Mouse (Mus musculus): ENCODE data around the gene Hspa4. TPM values are rescaled to one million over a fixed set of nuclear protein-coding genes. Genes with fewer than 3 reads are reported as not detected.

The Hspa4 gene
- total RNA-seq (2012; rRNA removed): 184 and 238 TPM in 2 replicates
- 363 and 438 TPM in 2 replicates for total RNA-seq (2014; rRNA removed)
- polyA plus RNA-seq (2012; ENCODE audit: insufficient read length, low read depth): 529 and 585 TPM in 2 replicates

GRCm38 (mm10) chr11:53300330-53301166 lies at the start of gene Hspa4:
Gene Hspa4, minus strand, starts transcription at chr11:53300457.
- in situ Hi-C loops (cut with MboI; ENCODE audit: low pct_ligation_motif_present, low pct_unique_long_range_greater_than_20kb, low sequenced_read_pairs): no loop called here
- H3K27ac ChIP-seq (ENCODE audit: insufficient read depth, low read depth): peak within 1 kb of the TSS; percentile 94
- no peak; the same call in 1 of the 2 replicates for TF ChIP-seq CHD1 (IDR thresholded peaks at IDR 0.05; ENCODE audit: low read depth, low read length)
- no peak for TF ChIP-seq MEF2A (IDR thresholded peaks at IDR 0.05; ENCODE audit: borderline replicate concordance, low read depth, low read length)
- peak; percentile 96 for TF ChIP-seq ELF1 (IDR thresholded peaks at IDR 0.05; ENCODE audit: low read depth, low read length)
- no peak for TF ChIP-seq JUND (conservative IDR thresholded peaks at IDR 0.05; ENCODE audit: low read depth, low read length)
- TF ChIP-seq UBTF (IDR thresholded peaks at IDR 0.05; ENCODE audit: low read depth, low read length): no peak; the same call in 1 of the 2 replicates
- TF ChIP-seq MAZ (IDR thresholded peaks at IDR 0.05; ENCODE audit: low read depth, low read length): 0 out of 2 replicates have a peak, but pooled peaks have one; percentile 82
- TF ChIP-seq TBP (conservative IDR thresholded peaks at IDR 0.05; ENCODE audit: low read depth, low read length): peak; percentile 87
- TF ChIP-seq E2F4 (IDR thresholded peaks at IDR 0.05; ENCODE audit: insufficient replicate concordance, low read depth, low read length): peak; percentile 70; the same call in 1 of the 2 replicates
- no peak for TF ChIP-seq CTCF (conservative IDR thresholded peaks at IDR 0.05 in 1 of 2, IDR thresholded peaks at IDR 0.05 in 1 of 2; ENCODE audit: low read depth in 2 of 2, low read length in 2 of 2)
- no peak for TF ChIP-seq RAD21 (IDR thresholded peaks at IDR 0.05; ENCODE audit: low read depth, low read length)
- TF ChIP-seq IRF4 (IDR thresholded peaks at IDR 0.05; ENCODE audit: low read depth, low read length): peak; percentile 55; the same call in 1 of the 2 replicates
- 0 out of 2 replicates have a peak, but pooled peaks have one; percentile 11 for TF ChIP-seq EP300 (IDR thresholded peaks at IDR 0.05; ENCODE audit: low read length)
- TF ChIP-seq ZMIZ1 (IDR thresholded peaks at IDR 0.05; ENCODE audit: low read depth, low read length): peak; percentile 97
- no peak; the same call in 1 of the 2 replicates for TF ChIP-seq BHLHE40 (IDR thresholded peaks at IDR 0.05; ENCODE audit: low read depth, low read length)
- no peak; the same call in 1 of the 2 replicates for TF ChIP-seq GABPA (IDR thresholded peaks at IDR 0.05; ENCODE audit: insufficient replicate concordance, low read depth, low read length)
- TF ChIP-seq TCF12 (IDR thresholded peaks at IDR 0.05; ENCODE audit: low read depth, low read length): peak; percentile 93
- no peak for TF ChIP-seq PAX5 (IDR thresholded peaks at IDR 0.05; ENCODE audit: low read length)
- TF ChIP-seq USF2 (conservative IDR thresholded peaks at IDR 0.05; ENCODE audit: low read depth, low read length): no peak
- TF ChIP-seq ZKSCAN1 (IDR thresholded peaks at IDR 0.05; ENCODE audit: borderline replicate concordance, low read depth, low read length): no peak
- peak; percentile 96 for TF ChIP-seq NRF1 (IDR thresholded peaks at IDR 0.05; ENCODE audit: low read depth, low read length)
- peak; percentile 98 for TF ChIP-seq ZNF384 (IDR thresholded peaks at IDR 0.05; ENCODE audit: low read depth, low read length)
- peak; percentile 80 for TF ChIP-seq NELFE (IDR thresholded peaks at IDR 0.05; ENCODE audit: low read depth, low read length)
- no peak for TF ChIP-seq JUN (IDR thresholded peaks at IDR 0.05; ENCODE audit: insufficient read depth, low read depth, low read length)
- peak; percentile 79; the same call in 1 of the 2 replicates for TF ChIP-seq KAT2A (IDR thresholded peaks at IDR 0.05; ENCODE audit: insufficient replicate concordance, low read length)
- peak; percentile 100 for TF ChIP-seq CHD2 (IDR thresholded peaks at IDR 0.05; ENCODE audit: low read length)
- no peak; the same call in 1 of the 2 replicates for TF ChIP-seq MAX (IDR thresholded peaks at IDR 0.05; ENCODE audit: low read length)
- TF ChIP-seq POLR2A (IDR thresholded peaks at IDR 0.05; ENCODE audit: low read depth, low read length): peak; percentile 93
- no peak for TF ChIP-seq ZC3H11A (IDR thresholded peaks at IDR 0.05; ENCODE audit: low read depth, low read length)
- TF ChIP-seq MXI1 (IDR thresholded peaks at IDR 0.05; ENCODE audit: low read depth, low read length): no peak
- TF ChIP-seq USF1 (IDR thresholded peaks at IDR 0.05; ENCODE audit: low read depth, low read length): no peak; the same call in 1 of the 2 replicates
- 0 out of 2 replicates have a peak, but pooled peaks have one; percentile 14 for TF ChIP-seq MAFK (IDR thresholded peaks at IDR 0.05; ENCODE audit: insufficient replicate concordance, low read length)
- peak; percentile 90 for TF ChIP-seq HCFC1 (IDR thresholded peaks at IDR 0.05; ENCODE audit: low read depth, low read length)
- TF ChIP-seq POLR2AphosphoS2 (IDR thresholded peaks at IDR 0.05; ENCODE audit: low read depth, low read length): no peak; the same call in none of the 2 replicates
- peak; percentile 92 for TF ChIP-seq MYC (IDR thresholded peaks at IDR 0.05; ENCODE audit: low read depth, low read length)
- TF ChIP-seq SMC3 (IDR thresholded peaks at IDR 0.05; ENCODE audit: low read depth, low read length): no peak
- TF ChIP-seq RCOR1 (conservative IDR thresholded peaks at IDR 0.05; ENCODE audit: low read depth, low read length): no peak
- no peak; the same call in 1 of the 2 replicates for TF ChIP-seq SIN3A (IDR thresholded peaks at IDR 0.05; ENCODE audit: low read length)

More at GRCm38 (mm10) chr11:53300330-53301166, at the start of gene Hspa4:
- H3K9ac ChIP-seq (ENCODE audit: insufficient read depth, low read depth): peak within 1 kb of the TSS; percentile 99
- H3K27me3 ChIP-seq (replicated peaks): no peaks in the 10 kb centered on the region
- peak; percentile 100 for DNase-seq (ENCODE audit: extremely low read depth)
- H3K4me2 ChIP-seq (ENCODE audit: insufficient read depth, low read depth, poor library complexity, severe bottlenecking): peak within 1 kb of the TSS; percentile 75
- dilution Hi-C loops (cut with MboI; ENCODE audit: extremely low pct_ligation_motif_present, extremely low pct_unique_long_range_greater_than_20kb, low sequenced_read_pairs): no loop called here
- peaks cover 46% of the 10 kb centered on the region for H3K79me2 ChIP-seq (replicated peaks; ENCODE audit: control insufficient read depth, extremely low read depth, insufficient read depth, poor library complexity, severe bottlenecking)
- no peaks in the 10 kb centered on the region for H3K9me3 ChIP-seq (replicated peaks; ENCODE audit: low read length)
- H3K36me3 ChIP-seq (replicated peaks in 1 of 2; ENCODE audit: control insufficient read depth in 1 of 2, insufficient read depth in 1 of 2, low read length in 1 of 2): peaks cover 0 to 29% of the 10 kb centered on the region in 2 experiments
- peaks cover 3 to 38% of the 10 kb centered on the region in 2 experiments for H3K4me1 ChIP-seq (ENCODE audit: control insufficient read depth in 1 of 2, insufficient read depth in 2 of 2)
- H3K4me3 ChIP-seq (replicated peaks in 1 of 3; ENCODE audit: low read depth in 2 of 3, low read length in 2 of 3, poor library complexity in 1 of 3): peak within 1 kb of the TSS; percentile 91 to 95 (median 93)
